Mouse (Mus musculus): ENCODE results near the gene Olfr1338.
"Not testable (repeated sequence)": the region's sequence is repeated elsewhere in the genome, so short reads cannot be mapped to it uniquely, and the experiment has no call there.

The Olfr1338 gene

DNA sequence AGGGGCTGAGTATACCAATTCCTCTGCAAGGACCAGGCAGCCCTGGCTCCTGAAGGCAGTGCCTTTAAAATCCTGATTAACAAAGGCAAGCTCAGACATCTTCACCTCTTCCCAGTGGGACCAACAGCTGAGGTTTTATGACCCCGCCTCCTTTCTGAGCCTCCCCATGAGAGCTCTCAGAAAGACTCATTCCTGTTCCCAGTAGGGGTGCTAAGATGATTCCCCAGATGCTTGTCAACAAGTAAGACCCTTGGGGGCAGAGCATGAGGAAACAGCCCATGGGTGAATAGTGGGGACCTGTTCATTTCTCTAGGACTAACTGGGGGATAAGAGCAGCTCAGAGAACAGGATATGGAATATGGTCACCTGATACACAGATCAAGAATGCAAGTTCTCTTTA, at the start of gene Olfr1338:
Gene Olfr1338, minus strand, starts transcription at position 101 of the 400 bp plus-strand sequence.
- DNase-seq = no peak

DNA sequence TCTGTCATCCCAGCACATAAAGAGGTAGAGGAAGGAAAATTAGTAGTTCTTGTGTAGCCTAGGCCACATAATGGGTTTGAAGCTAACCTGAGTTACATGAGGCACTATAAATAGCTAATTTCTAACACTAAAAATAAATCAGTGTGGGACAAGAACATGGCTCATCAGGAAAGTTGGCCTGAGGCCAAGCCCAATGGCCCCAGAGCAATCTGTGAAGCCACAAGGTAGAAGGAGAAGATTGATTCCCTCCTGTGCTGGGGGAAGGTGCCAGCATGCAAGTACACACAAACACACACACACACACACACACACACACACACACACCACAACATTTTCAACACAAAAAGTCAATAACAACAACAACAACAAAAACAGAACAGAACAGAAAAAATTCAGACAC, 34.3 kb upstream of the Olfr1338 start:
- not testable (repeated sequence) for DNase-seq

DNA sequence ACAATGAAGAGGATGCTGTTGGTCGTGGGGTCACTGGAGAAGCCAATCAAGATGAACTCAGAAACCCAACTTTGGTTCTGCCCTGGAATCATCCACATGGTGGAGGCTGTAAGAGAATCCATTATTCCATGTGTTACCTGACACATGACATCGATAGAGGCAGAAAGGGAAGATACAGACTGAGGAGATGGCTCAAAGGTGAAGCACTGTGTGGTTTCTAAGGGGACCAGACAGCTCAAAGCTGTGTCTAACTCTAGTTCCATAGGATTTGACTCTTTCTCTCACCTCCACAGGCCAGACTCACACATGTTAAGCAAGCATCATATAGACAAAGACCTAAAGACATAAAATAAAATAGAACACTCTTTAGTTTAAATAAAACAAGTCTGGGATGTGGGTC, 23.9 kb upstream of the Olfr1338 start, which contains the start of gene Olfr1337:
Gene Olfr1337, minus strand, starts transcription at position 101 of the 400 bp plus-strand sequence.
- DNase-seq = no peak

DNA sequence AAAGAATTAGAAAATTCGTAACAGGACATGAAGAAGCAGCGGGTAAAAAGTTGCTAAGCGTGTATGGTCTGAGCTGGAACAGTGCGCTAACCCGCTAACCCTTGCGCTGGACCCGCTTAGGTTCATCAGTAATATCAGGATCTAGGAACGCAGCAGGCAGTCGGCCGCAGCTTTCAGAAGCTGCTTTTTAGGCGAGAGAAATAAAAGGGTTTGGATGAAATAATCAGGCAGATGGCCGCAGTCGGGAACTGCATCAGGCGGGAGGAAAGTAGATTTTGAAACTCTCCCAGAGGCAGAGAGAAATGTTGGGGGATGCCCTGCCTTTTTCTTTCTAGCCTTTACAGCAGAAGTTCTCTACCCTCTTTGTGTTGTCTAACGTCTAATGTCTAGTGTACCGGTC, 16.7 kb downstream of the Olfr1338 start:
- DNase-seq = no peak

DNA sequence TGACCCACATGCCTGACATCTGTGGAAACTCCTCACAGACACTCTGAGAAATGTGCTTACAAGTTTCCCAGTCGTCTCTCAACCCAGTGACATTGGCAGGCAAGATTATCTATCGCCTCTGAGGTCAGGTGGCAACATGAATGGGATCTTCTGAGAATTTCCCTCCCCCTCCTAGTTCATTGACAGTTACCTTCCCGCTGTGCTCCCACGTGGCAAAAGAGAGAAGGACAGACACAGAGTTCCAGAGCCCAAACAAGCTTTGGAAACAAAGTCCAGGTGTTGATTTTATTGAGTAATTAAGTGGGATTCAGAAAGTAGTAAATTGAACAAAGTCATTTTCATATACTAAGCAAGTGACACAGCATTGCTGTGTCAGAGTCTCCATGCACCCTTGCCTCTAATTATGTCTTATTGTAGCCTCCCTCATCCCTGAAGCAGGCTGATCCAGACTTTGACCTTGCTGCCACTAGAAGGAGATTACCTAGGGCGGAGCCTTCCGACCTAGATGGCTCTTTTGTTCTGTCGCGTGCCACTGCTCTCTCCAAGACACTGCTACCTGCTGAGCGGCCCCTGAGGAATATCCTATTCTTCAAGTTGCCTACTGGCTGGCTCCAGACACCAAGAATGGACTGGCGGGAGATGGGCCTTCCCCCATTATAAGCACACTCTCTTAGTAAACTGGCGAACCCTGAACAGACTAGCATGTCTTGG, 17.4 kb downstream of the Olfr1338 start:
- DNase-seq = no peak

DNA sequence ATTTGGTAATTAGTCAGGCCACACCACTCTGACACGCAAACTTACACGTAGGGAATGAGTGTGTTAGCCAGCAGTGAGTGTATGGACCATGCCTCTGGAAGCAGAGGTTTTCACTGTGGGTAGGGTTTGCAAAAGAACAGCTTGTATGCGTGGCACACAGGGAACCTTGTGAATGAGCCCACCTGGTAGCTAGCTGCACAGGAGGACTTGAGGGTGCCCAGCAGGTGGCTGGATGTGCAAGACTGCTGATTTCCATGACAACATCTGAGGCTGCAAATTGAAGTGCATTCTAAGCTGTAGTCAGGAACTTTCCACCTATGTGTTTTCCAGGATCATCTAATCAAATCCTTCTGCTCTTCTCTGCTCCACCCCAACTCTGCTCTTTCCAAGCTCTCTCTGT, 19.0 kb downstream of the Olfr1338 start:
- no peak for DNase-seq

DNA sequence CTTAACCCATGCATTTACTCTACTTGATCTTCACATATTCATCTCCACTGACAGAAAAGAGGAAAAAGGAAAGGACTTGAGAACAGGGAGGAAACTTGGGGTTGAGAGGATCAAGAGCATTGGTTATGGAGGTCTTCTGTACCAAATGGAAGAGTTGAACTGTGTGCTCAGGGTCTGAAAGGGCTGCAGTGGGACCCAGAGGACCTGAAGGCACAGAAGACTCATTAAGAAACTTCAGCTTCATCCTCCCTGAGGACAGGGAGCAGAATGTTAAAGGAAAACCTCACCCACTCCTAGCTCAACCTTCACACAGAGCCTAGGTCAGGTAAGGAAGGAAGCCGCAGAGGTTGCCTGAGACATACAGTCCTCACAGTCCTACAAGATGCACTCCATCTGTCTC, 26.7 kb downstream of the Olfr1338 start, which contains the start of gene Olfr1339:
Gene Olfr1339, plus strand, starts transcription at position 301 of the 400 bp plus-strand sequence.
- no peak for DNase-seq

DNA sequence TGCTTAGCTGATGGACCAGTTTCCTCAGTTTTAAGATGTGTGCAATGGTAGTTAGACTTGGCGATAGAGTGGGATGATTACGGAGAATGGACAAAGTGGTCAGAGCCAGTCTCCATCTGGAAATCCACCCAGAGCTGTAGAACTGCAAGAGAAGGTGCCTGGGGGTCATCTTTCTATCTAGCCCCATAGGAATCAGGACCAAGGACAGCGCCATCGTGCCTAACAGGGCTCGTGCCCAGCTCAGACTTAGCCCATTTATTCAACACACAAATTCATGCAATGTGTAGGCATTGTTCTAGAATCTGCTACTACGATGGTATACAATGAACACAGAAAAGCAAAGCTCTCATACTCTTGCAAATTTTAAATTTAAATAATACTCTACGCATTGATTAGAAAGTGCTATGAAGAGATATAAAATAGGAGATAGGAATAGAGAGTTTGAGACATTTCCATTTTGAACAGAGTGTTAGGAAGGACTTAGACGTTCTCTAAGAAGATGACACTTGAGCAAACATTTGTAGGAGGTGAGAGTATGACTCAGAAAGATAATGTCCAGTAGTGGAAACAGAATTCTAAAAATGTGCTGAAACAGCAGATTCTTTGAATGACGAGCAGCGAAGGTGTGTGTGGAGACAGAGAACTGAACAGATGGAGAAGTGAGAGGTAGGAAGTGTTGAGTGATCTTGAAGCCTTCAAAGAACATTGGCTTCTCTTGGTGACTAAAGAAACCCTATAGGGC, 36.6 kb downstream of the Olfr1338 start:
- DNase-seq = no peak

DNA sequence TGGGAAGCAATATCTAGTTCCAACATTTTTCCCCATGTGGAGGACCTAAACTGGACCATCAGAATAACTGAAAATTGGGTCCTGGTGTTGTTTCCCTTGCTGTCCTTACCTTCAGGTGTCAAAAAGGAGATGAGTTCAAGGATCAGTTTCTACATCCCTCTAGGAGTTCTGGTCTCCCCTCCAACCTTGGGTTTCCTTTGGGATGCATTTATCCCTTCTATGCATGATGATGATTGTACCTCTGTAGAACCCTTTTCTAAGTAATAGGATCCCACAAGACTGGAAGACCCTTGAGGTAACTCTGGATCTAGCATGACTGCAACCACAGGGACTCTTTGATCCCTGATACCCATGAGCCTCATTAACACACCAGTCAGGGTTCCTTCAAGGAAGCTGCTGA, 38.7 kb downstream of the Olfr1338 start, which contains the start of gene Olfr1340:
Gene Olfr1340, plus strand, starts transcription at position 301 of the 400 bp plus-strand sequence.
- DNase-seq = no peak

DNA sequence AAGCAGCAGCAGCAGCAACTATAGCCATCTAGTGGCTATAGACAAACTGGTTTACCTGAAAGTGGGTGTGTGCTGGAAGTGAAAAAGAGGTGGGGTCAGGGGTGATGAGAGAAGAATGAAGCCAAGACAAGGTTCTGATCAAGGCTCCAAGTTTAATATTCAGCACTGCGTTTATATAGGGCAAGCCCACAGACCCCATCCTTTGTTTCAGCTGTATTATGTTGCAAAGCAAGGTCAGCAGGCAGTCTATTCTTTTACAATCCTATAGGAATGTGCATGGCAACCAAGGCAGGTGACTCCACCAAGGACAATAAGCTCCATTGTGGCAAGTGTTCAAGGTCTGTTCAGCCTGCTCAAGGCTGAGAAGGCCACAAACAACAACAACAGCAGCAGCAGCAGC, 46.9 kb downstream of the Olfr1338 start:
- DNase-seq = no peak

DNA sequence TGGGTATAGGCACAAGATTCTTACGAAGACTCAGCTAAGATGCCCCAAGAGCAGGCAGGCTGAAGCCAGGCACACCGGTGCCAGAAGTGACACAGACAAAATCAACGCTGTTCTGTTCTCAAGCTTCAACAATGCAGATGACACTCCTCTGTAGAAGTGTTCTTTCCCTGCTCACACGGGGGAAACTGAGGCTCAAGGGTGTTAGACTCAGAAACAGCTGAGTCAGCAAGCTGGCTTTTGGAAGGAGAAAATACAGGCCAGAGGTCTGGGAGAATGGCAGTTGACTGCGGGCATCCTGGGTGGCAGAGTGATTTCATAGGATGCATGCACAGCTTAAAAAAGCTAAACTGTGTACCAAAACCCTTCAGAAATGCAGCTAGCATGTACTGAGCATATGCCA, 50.5 kb downstream of the Olfr1338 start:
- DNase-seq = no peak

DNA sequence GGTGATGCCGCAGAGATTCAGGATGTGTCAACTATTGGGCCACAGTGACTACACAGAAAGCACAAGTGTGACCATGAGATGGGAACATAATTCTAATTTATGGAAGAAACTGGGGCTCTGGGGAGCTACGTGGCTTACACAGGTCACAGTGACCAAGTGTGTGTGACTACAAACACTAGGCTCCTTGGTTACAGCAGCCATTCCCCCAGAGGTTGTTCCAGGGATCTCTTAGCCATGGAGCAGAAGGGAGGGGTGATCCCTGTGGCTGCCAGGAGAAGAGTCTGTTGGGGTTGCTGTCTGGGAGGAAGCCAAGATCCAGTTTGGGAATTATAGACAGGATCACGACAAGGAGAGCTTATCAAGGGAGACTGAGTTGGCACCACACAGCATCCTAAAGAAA, 55.3 kb downstream of the Olfr1338 start, which contains the start of gene Olfr1341:
Gene Olfr1341, plus strand, starts transcription at position 301 of the 400 bp plus-strand sequence.
- DNase-seq = no peak

All from B cell, adult 2 months (primary cell).